Mouse (Mus musculus) neural tube, embryonic 15.5 days (tissue): ENCODE data around the gene Otud6a. TPM values are rescaled to one million over a fixed set of nuclear protein-coding genes. Genes with fewer than 3 reads are reported as not detected.
"Not testable (repeated sequence)": the region's sequence is repeated elsewhere in the genome, so short reads cannot be mapped to it uniquely, and the experiment has no call there.

ENCODE experiments used
- ATAC-seq: fragments of 200-750 bp; cut with Nextera tagmentation; 2 replicates; pipeline ENCODE4 v1.8.0; 2017; ENCODE audit warnings: mild to moderate bottlenecking, moderate TSS enrichment, moderate library complexity; ENCODE audit not compliant: low FRiP score
- H3K27ac ChIP-seq: fragments of 300-500 bp; sonication (generic); replicated peaks from 2 replicates; pipeline ENCODE4 v1.5.1; 2015; ENCODE audit warnings: mild to moderate bottlenecking, inconsistent platforms
- H3K27me3 ChIP-seq: fragments of 300-500 bp; sonication (generic); replicated peaks from 2 replicates; pipeline ENCODE4 v1.6.1; 2015; ENCODE audit warnings: inconsistent platforms
- H3K36me3 ChIP-seq: fragments of 300-500 bp; sonication (generic); 2 replicates; pipeline ENCODE4 v1.6.1; 2015; ENCODE audit warnings: inconsistent platforms
- H3K4me1 ChIP-seq: fragments of 300-500 bp; sonication (generic); 2 replicates; pipeline ENCODE4 v1.6.1; 2015; ENCODE audit warnings: inconsistent platforms
- H3K4me2 ChIP-seq: fragments of 300-500 bp; sonication (generic); 2 replicates; pipeline ENCODE4 v1.6.1; 2015; ENCODE audit warnings: inconsistent platforms, mild to moderate bottlenecking, moderate library complexity
- H3K4me3 ChIP-seq: fragments of 300-500 bp; sonication (generic); replicated peaks from 2 replicates; pipeline ENCODE4 v1.5.1; 2015; ENCODE audit warnings: mild to moderate bottlenecking, inconsistent platforms
- H3K9ac ChIP-seq: fragments of 300-500 bp; sonication (generic); replicated peaks from 2 replicates; pipeline ENCODE4 v1.6.1; 2015; ENCODE audit warnings: mild to moderate bottlenecking, inconsistent platforms
- H3K9me3 ChIP-seq: fragments of 300-500 bp; sonication (generic); replicated peaks from 2 replicates; pipeline ENCODE4 v1.6.1; 2016; ENCODE audit warnings: inconsistent platforms
- WGBS: fragments of 180-500 bp; shearing (Covaris S2); methylation state at CpG from one replicate; pipeline ENCODE4 v1.1.7; 2015; ENCODE audit warnings: mixed read lengths; 5-methylcytosine and 5-hydroxymethylcytosine counted together
- polyA plus RNA-seq: library from polyadenylated mRNA; unstranded; fragments of >200 nt; fragmentation: Nextera tagmentation; extraction: Ambion mirVana; gene quantifications from 2 replicates; pipeline ENCODE4 v1.2.1, GENCODE M21; 2015

The Otud6a gene
- not detected in 2 replicates for polyA plus RNA-seq

DNA sequence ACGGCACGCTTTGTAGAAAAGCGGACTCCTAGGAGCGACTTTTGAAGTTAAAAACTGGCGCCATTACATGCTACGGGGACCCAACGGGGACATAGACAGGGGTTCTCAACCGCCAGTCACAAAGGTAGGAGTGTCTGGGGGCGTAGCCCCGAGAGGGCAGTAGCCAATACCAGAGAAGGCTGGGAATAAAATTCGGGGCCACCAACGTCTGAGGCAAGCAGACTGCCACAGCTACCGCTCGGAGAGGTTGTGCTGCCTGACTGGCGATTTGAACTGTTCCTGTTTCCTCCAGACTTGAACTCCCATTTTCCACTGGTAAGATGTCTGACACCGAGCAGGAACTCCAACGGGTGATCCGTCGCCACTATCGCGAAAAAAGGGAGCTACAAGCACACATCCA is at the start of gene Otud6a:
TSS of gene Otud6a (plus strand) at position 321 of the 400 bp plus-strand sequence.
- Histone ChIP-seq H3K27me3 (peaks cover 6% of the 10 kb centered on the region), H3K4me3 (no peak within 1 kb of the TSS), H3K9ac (no peak within 1 kb of the TSS), H3K9me3 (no peaks in the 10 kb centered on the region), H3K4me1 (no peaks in the 10 kb centered on the region), H3K27ac (no peak within 1 kb of the TSS), H3K36me3 (no peaks in the 10 kb centered on the region), H3K4me2 (no peak within 1 kb of the TSS)
- no peak for ATAC-seq
- 91% methylated on average over 21 of the region's 21 CpGs for WGBS

DNA sequence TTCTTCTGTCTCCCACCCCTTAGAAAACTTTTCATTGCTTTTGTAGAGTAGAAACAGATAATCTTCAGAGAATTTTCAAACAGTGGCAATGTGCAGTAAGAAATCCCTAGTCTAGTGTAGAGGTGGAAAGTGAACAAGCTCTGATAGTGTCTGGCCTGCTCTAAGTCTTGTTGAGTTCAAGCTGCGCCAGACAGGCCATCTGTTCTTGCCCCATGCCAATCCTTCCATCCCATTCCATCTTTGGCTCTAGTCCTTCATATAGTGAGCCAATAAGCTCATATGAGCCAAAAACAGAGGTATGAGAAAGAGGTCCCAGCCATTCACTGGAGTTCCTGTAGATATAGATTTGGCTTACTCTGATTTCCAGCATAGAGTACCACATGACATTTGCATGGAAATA is 38.9 kb upstream of the Otud6a start:
- H3K27me3 ChIP-seq = no peaks in the 10 kb centered on the region
- 93% methylated on average over 1 of the region's 1 CpGs for WGBS
- no peaks in the 10 kb centered on the region for H3K36me3 ChIP-seq
- H3K27ac ChIP-seq = no peak overlapping the region
- no peak overlapping the region for H3K9ac ChIP-seq
- H3K4me2 ChIP-seq = no peak overlapping the region
- no peak overlapping the region for H3K4me3 ChIP-seq
- no peaks in the 10 kb centered on the region for H3K4me1 ChIP-seq
- no peaks in the 10 kb centered on the region for H3K9me3 ChIP-seq
- no peak for ATAC-seq

DNA sequence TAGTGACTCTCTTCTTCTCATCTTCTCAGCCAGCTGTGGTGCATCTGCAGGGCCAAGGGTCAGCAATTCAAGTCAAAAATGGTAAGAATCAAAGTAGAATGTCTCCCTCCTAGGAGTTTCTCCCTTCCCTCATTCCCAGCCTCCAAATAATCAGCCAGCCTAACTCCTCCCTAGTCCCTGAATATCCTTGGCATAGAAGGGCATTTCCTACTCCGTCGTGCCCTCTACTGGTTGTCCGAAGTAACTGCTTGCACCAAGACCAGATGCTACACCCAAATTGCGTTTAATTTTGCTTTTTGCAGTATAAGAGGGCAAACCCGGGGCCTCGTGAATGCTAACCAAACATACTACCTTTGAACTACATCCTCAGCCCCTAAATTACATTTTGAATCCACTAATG is 36.5 kb upstream of the Otud6a start:
- H3K9me3 ChIP-seq = no peaks in the 10 kb centered on the region
- H3K9ac ChIP-seq = no peak overlapping the region
- ATAC-seq = no peak
- no peak overlapping the region for H3K4me3 ChIP-seq
- no peaks in the 10 kb centered on the region for H3K27me3 ChIP-seq
- WGBS = 40% methylated on average over 6 of the region's 6 CpGs
- no peaks in the 10 kb centered on the region for H3K4me1 ChIP-seq
- H3K27ac ChIP-seq = no peak overlapping the region
- H3K36me3 ChIP-seq = no peaks in the 10 kb centered on the region
- no peak overlapping the region for H3K4me2 ChIP-seq

DNA sequence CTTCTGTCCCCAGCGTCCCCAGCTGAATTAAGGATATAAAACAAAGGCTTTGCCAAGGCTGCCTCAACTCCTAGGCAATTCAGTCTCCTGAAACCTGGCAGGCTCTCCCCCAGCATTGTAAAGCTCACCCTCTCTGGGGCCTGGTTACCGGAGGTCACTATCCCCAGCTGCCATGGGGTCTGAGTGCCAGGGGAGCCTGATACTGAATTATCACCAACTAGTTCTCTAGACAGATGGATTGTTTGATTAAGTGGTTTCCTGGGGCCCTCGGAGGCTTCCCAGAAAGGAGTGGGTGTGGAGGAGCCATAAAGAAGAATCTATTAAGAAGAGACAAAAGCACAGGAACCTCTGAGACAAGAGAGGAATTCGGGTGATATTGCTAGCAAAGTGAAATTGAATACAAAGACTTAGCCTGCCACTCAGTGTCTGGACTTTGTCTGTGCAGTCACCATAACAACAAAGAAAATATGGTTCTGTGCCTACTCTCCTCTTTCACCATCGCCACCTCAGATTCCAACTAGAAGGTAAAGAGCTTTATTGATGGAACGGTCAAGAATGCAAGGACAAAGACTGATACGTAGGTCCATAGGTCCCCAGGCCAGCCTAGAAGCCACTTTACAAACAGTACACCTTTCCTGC is 34.5 kb upstream of the Otud6a start:
- Histone ChIP-seq H3K9me3 (no peaks in the 10 kb centered on the region), H3K9ac (no peak overlapping the region), H3K4me2 (no peak overlapping the region), H3K27ac (no peak overlapping the region), H3K27me3 (no peaks in the 10 kb centered on the region), H3K4me3 (no peak overlapping the region), H3K4me1 (no peaks in the 10 kb centered on the region), H3K36me3 (no peaks in the 10 kb centered on the region)
- WGBS = 47% methylated on average over 7 of the region's 7 CpGs
- peak; percentile 50; the same call in 1 of the 2 replicates for ATAC-seq

DNA sequence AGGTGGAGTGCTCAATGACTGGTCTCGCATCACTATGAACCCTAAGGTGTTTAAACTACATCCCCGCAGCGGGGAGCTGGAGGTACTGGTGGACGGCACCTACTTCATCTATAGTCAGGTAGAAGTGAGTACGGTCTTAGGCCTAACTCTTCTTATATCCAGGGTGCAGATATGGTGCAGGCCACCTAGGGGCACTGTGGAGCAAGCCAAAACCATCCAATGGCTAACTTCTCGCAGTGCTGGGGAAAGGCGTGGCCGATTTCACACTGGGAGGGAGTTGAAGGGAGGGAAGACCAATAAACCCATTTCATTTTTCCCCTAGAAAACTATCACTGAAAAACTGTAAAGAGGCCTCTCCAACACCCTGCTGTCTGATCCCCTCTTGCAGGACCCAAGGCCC is 33.8 kb upstream of the Otud6a start:
- H3K4me2 ChIP-seq = no peak overlapping the region
- no peak overlapping the region for H3K27ac ChIP-seq
- no peak overlapping the region for H3K9ac ChIP-seq
- H3K4me3 ChIP-seq = no peak overlapping the region
- no peaks in the 10 kb centered on the region for H3K9me3 ChIP-seq
- H3K27me3 ChIP-seq = no peaks in the 10 kb centered on the region
- no peaks in the 10 kb centered on the region for H3K4me1 ChIP-seq
- no peaks in the 10 kb centered on the region for H3K36me3 ChIP-seq
- 71% methylated on average over 8 of the region's 8 CpGs for WGBS
- ATAC-seq = no peak

DNA sequence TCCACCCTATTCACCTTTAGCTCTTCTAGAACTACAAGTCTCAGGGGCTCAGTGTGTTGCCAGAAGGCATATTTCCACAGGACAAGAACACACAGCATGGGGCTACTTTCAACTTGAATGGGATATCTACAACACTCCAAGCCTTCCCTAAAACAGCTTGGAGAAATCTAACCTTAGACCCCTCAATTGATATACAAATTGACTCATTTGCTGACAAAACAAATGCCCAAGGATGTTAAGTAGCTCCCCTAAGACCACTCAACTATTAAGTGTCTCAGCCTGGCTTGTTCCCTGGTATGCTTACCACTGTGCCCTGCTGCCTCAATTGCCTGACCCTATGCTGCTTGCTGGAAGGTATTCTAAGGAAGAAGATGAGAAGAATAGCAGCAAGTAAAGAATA is 27.9 kb upstream of the Otud6a start:
- H3K36me3 ChIP-seq = no peaks in the 10 kb centered on the region
- H3K9me3 ChIP-seq = no peaks in the 10 kb centered on the region
- no peak overlapping the region for H3K27ac ChIP-seq
- no peak overlapping the region for H3K4me2 ChIP-seq
- ATAC-seq = no peak
- no peak overlapping the region for H3K9ac ChIP-seq
- H3K27me3 ChIP-seq = no peaks in the 10 kb centered on the region
- H3K4me1 ChIP-seq = no peaks in the 10 kb centered on the region
- no peak overlapping the region for H3K4me3 ChIP-seq

DNA sequence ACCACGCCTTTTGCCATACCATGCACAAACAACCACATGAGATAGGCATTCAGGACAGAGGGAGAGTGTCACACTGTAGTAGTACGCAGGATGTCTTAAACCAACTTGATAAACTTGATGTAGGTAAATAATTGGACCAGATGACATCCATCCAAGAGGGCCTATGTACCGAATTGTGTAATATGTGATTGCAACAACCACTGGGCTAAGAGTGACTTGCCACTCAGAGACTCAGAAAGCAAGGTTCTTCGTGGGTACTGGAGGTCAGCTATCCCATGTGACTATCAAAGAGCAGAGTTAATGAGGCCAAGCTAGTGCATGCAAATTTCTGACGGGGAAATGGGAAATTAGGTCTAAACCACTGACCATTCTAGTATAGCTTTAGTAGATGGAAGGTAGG is 27.2 kb upstream of the Otud6a start:
- H3K27ac ChIP-seq = no peak overlapping the region
- H3K9ac ChIP-seq = no peak overlapping the region
- no peaks in the 10 kb centered on the region for H3K4me1 ChIP-seq
- H3K4me2 ChIP-seq = no peak overlapping the region
- H3K4me3 ChIP-seq = no peak overlapping the region
- H3K36me3 ChIP-seq = no peaks in the 10 kb centered on the region
- WGBS = 85% methylated on average over 5 of the region's 5 CpGs
- no peaks in the 10 kb centered on the region for H3K27me3 ChIP-seq
- H3K9me3 ChIP-seq = no peaks in the 10 kb centered on the region
- ATAC-seq = no peak

DNA sequence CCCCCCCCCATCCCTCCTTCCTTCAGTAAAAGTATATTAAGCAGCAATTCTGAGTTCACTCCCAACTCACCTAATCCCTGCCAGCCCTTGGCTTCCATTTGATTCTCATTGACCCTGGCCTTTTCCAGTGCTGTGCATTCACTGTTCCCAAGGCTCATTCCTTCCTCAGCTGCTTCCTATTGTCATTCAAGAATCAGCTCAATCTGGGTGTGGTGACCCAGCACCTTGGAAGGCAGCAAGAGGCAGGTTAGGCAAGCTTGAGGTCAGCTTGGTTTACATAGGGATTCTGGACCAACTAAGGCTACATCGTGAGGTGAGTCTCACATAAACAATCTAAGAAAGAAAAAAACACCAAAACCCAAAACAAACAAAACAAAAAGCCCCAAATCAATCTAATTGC is 19.6 kb upstream of the Otud6a start:
- Histone ChIP-seq H3K9ac (no peak overlapping the region), H3K27ac (no peak overlapping the region), H3K4me3 (no peak overlapping the region), H3K9me3 (no peaks in the 10 kb centered on the region), H3K4me2 (no peak overlapping the region), H3K27me3 (no peaks in the 10 kb centered on the region), H3K36me3 (no peaks in the 10 kb centered on the region), H3K4me1 (no peaks in the 10 kb centered on the region)
- 83% methylated on average over 1 of the region's 1 CpGs for WGBS
- ATAC-seq = no peak

DNA sequence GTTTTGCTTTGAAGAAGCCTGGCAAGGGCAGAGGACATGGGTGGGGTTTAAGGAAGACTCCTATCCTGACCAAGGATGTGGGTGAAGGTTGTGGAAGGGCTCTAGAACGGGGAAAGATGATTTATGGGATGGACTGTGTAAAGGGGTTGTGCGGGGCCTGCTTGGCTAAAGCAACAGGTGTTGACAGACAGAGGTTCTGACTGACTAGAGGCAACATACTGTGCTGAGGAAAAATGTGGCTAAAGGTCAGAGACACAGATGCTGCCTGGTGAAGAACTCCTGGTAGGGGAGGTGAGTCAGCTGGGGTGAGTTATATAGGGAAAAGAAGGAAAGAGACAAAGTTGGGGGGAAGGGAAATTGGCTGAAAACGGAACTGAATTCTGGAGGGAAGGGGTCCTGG is 3.5 kb downstream of the Otud6a start:
- Histone ChIP-seq H3K4me3 (no peak overlapping the region), H3K4me1 (no peaks in the 10 kb centered on the region), H3K36me3 (no peaks in the 10 kb centered on the region), H3K9me3 (no peaks in the 10 kb centered on the region), H3K27ac (no peak overlapping the region), H3K27me3 (peaks cover 16% of the 10 kb centered on the region), H3K4me2 (no peak overlapping the region), H3K9ac (no peak overlapping the region)
- no peak for ATAC-seq
- WGBS = 70% methylated on average over 3 of the region's 3 CpGs

DNA sequence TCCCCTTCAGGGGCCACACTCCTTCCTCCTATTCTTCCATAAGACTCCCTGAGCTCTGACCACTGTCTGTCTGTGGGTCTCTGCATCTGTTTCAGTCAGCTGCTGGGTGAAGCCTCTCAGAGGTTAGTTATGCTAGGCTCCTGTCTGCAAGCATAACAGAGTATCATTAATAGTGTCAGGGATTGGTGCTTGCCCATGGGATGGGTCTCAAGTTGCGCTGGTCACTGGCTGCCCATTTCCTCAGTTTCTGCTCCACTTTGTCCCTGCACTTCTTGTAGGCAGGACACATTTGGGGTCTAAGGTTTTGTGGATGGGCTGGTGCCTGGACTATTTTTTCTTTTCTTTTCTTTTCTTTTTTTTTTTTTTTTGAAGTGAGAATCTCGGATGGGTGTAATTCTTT is 13.8 kb downstream of the Otud6a start, which contains the start of gene Awat2:
TSS of gene Awat2 (minus strand) at position 101 of the 400 bp plus-strand sequence.
- H3K4me1 ChIP-seq, H3K4me3 ChIP-seq, H3K4me2 ChIP-seq, H3K27me3 ChIP-seq, H3K27ac ChIP-seq, H3K36me3 ChIP-seq, H3K9me3 ChIP-seq, H3K9ac ChIP-seq, ATAC-seq: not testable (repeated sequence)
- WGBS = 96% methylated on average over 2 of the region's 2 CpGs

DNA sequence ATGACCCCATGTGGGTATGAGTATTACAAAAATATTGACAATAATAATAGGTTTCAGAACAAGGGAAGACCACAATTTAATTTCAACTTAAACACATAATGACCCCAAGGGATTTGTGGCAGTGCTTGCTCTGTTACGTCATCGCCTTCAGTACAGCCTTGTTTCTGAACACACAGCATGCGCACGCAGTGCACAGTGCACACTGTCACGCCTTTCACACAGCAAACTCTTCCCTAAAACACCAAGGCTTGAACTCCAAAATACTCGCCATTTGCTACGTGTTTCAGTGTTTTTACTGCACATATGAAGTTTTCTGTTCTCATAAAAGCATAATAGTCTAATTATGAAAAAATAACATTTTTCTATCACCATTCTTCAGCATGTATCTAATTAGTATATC is 14.7 kb downstream of the Otud6a start:
- Histone ChIP-seq H3K9ac (no peak overlapping the region), H3K27me3 (peaks cover 5% of the 10 kb centered on the region; the same call in 1 of the 2 replicates), H3K9me3 (no peaks in the 10 kb centered on the region), H3K4me2 (no peak overlapping the region), H3K4me1 (no peaks in the 10 kb centered on the region), H3K27ac (no peak overlapping the region), H3K36me3 (no peaks in the 10 kb centered on the region), H3K4me3 (no peak overlapping the region)
- no peak for ATAC-seq
- whole genome bisulfite sequencing = 90% methylated on average over 7 of the region's 7 CpGs

DNA sequence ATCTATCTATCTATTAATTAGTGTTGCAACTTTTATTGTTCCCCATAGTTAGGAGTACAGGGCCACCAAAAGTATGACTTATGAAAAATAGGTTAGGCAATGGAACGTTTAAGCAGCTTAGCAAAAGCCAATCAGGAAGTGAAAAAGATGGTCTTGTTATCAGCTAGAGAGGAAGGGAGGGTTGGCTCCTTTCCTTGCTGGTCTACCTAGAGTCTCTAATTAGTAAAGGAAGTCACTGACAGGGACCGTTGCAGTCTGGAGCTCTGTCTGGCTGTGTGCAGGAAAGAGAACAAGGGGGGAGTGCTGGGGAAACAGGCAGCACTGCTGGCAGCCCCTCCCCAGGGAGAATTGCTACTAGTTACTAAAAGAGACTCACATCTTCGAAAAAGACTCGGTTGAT is 39.2 kb downstream of the Otud6a start:
- Histone ChIP-seq H3K9ac (no peak overlapping the region), H3K27me3 (peaks cover 2% of the 10 kb centered on the region; the same call in 1 of the 2 replicates), H3K9me3 (no peaks in the 10 kb centered on the region), H3K4me2 (no peak overlapping the region), H3K4me1 (no peaks in the 10 kb centered on the region), H3K27ac (no peak overlapping the region), H3K36me3 (no peaks in the 10 kb centered on the region), H3K4me3 (no peak overlapping the region)
- 82% methylated on average over 4 of the region's 4 CpGs for WGBS
- no peak for ATAC-seq
